Mouse (Mus musculus): ENCODE data around the gene Syn2. TPM values are rescaled to one million over a fixed set of nuclear protein-coding genes. Genes with fewer than 3 reads are reported as not detected.

The Syn2 gene
- total and polyA plus RNA-seq, 3 experiments, result 0.16 TPM; not detected in 2

DNA sequence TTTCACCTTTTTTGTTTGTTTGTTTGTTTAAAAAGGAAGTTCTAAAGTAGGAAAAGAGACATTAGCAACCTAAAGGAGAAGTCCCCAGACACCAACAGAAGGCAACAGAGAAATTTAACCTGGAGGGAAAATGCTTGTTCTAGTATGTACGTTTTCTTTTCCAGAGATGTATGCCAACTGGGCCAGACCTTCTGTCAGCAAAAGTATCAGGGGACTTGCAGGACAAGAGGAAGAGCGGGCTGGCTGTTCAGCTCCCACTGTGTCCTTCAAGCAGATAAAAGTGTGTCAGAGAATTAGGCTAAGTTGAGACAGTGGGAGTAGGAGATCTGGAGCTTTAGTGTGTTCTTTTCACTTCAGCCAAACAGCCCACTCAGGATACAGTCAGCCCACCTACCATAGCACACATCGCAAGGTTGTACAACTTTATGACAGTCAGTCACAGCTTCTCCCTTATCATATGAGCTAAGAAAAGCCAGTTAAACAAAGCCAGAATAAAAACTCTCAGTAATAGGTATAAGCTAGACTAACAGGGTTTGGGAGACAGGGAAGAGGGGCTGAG lies 110.9 kb downstream of the Syn2 start:
- Histone ChIP-seq H3K9me3 (replicated peaks) (no peaks in the 10 kb centered on the region), H3K36me3 (replicated peaks) (no peaks in the 10 kb centered on the region), H3K4me3 (ENCODE audit: low read depth, low read length) (no peak overlapping the region), H3K4me1 (ENCODE audit: insufficient read depth, low read depth, low read length) (no peaks in the 10 kb centered on the region), H3K27me3 (ENCODE audit: insufficient read depth, low read length) (peaks cover 16% of the 10 kb centered on the region)
- DNase-seq (ENCODE audit: low spot score) (no peak), ATAC-seq (ENCODE audit: extremely low read depth, insufficient number of reproducible peaks, low FRiP score, poor library complexity, severe bottlenecking) (no peak)
- TF ChIP-seq CTCF (IDR thresholded peaks at IDR 0.05; ENCODE audit: low read depth, low read length), result no peak
- TF ChIP-seq TAL1 (conservative IDR thresholded peaks at IDR 0.05; ENCODE audit: low read depth, low read length), result no peak
- no peak for TF ChIP-seq GATA2 (IDR thresholded peaks at IDR 0.05; ENCODE audit: borderline replicate concordance, low read depth, low read length)
- TF ChIP-seq GATA1 (IDR thresholded peaks at IDR 0.05; ENCODE audit: borderline replicate concordance, low read length), result no peak
- no peak for TF ChIP-seq POLR2AphosphoS5 (IDR thresholded peaks at IDR 0.05; ENCODE audit: insufficient replicate concordance, low read depth, low read length)

- H3K4me1 ChIP-seq (ENCODE audit: insufficient read depth, low read depth, low read length), result no peaks in the 10 kb centered on the region
- H3K9me3 ChIP-seq (replicated peaks), result no peaks in the 10 kb centered on the region
- TF ChIP-seq GATA1 (IDR thresholded peaks at IDR 0.05; ENCODE audit: borderline replicate concordance, low read length), result no peak
- TF ChIP-seq GATA2 (IDR thresholded peaks at IDR 0.05; ENCODE audit: borderline replicate concordance, low read depth, low read length), result no peak
- TF ChIP-seq CTCF (IDR thresholded peaks at IDR 0.05; ENCODE audit: low read depth, low read length), result no peak
- no peak for TF ChIP-seq TAL1 (conservative IDR thresholded peaks at IDR 0.05; ENCODE audit: low read depth, low read length)
- no peak for TF ChIP-seq POLR2AphosphoS5 (IDR thresholded peaks at IDR 0.05; ENCODE audit: insufficient replicate concordance, low read depth, low read length)
- peaks cover 16% of the 10 kb centered on the region for H3K27me3 ChIP-seq (ENCODE audit: insufficient read depth, low read length)
- H3K36me3 ChIP-seq (replicated peaks), result no peaks in the 10 kb centered on the region
- no peak overlapping the region for H3K4me3 ChIP-seq (ENCODE audit: low read depth, low read length)
- ATAC-seq (ENCODE audit: extremely low read depth, insufficient number of reproducible peaks, low FRiP score, poor library complexity, severe bottlenecking) (no peak), DNase-seq (ENCODE audit: low spot score) (no peak)
Measured at GRCm38 (mm10) chr6:115251531-115251985, 116.9 kb downstream of the Syn2 start.

DNA sequence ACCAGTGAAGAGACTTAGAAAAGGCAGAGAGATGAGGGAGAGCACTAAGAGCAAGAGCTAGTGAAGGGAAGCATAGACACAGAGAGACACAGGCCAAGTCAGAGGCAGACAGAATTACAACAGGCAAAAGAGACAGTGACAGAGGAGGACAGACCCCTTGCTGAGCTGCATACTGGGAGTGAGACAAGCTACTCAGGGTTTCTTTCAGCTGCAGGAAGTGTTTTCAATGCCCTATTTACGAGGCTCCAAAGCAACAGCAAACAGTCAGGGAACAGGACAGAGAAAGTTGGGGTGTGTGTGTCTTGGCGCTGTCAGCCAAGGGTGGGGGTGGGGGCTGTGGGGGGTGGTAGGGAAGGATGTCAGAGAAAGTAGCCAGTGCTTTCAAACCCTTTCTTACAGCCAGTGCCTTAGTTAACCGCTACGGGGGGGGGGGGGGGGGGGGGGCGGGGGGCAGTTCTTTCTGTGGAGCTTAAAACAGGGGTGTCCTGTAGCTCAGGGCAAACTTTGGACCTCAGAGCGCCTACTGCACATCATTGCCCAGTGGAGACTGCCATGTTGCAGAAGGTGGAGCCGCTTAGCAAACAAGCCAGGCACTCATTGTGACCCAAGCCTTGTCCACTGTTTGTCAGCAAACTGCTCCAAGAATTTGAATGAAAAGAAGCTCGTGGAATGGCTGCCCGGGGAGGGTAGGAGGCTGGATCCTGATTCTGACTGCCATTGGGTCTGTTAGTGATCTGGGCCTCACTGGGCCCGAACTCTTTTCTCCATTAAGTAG lies 117.6 kb downstream of the Syn2 start, which contains the start of gene Timp4:
Gene Timp4 (minus strand): TSS at position 107 of the 775 bp plus-strand sequence.
- Histone ChIP-seq H3K9me3 (replicated peaks) (no peaks in the 10 kb centered on the region), H3K4me3 (ENCODE audit: low read depth, low read length) (no peak within 1 kb of the TSS), H3K27me3 (ENCODE audit: insufficient read depth, low read length) (peaks cover 16% of the 10 kb centered on the region), H3K36me3 (replicated peaks) (no peaks in the 10 kb centered on the region), H3K4me1 (ENCODE audit: insufficient read depth, low read depth, low read length) (no peaks in the 10 kb centered on the region)
- TF ChIP-seq CTCF (IDR thresholded peaks at IDR 0.05; ENCODE audit: low read depth, low read length) (no peak), TAL1 (conservative IDR thresholded peaks at IDR 0.05; ENCODE audit: low read depth, low read length) (no peak), GATA1 (IDR thresholded peaks at IDR 0.05; ENCODE audit: borderline replicate concordance, low read length) (no peak), POLR2AphosphoS5 (IDR thresholded peaks at IDR 0.05; ENCODE audit: insufficient replicate concordance, low read depth, low read length) (no peak), GATA2 (IDR thresholded peaks at IDR 0.05; ENCODE audit: borderline replicate concordance, low read depth, low read length) (no peak)
- ATAC-seq (ENCODE audit: extremely low read depth, insufficient number of reproducible peaks, low FRiP score, poor library complexity, severe bottlenecking), result no peak
- DNase-seq (ENCODE audit: low spot score), result no peak

GRCm38 (mm10) chr6:115255171-115255570 lies 120.5 kb downstream of the Syn2 start:
- DNase-seq (ENCODE audit: low spot score) (no peak), ATAC-seq (ENCODE audit: extremely low read depth, insufficient number of reproducible peaks, low FRiP score, poor library complexity, severe bottlenecking) (no peak)
- no peaks in the 10 kb centered on the region for H3K9me3 ChIP-seq (replicated peaks)
- TF ChIP-seq POLR2AphosphoS5 (IDR thresholded peaks at IDR 0.05; ENCODE audit: insufficient replicate concordance, low read depth, low read length), result no peak
- H3K36me3 ChIP-seq (replicated peaks), result no peaks in the 10 kb centered on the region
- H3K27me3 ChIP-seq (ENCODE audit: insufficient read depth, low read length), result peaks cover 7% of the 10 kb centered on the region; the same call in 1 of the 2 replicates
- no peaks in the 10 kb centered on the region for H3K4me1 ChIP-seq (ENCODE audit: insufficient read depth, low read depth, low read length)
- H3K4me3 ChIP-seq (ENCODE audit: low read depth, low read length), result no peak overlapping the region

DNA sequence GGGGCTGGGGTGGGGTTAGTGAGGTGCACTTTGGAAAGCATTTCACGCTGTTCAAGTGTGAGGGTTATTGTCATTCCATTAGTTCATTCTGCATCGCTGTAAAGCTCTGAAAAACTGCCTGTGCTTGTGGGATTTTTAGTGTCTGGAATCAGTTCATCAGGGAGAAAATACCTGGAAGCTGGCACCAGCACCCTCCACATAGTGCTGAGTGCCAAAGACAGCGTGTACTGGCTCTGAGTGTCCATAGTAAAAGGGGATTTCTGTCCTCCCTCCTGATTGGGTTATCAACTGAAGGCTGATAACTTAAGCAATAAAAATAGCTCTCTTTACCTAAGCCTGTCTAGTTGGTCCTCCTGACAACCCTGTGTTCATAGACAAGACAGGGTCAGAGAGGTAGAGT lies 125.8 kb downstream of the Syn2 start:
- no peaks in the 10 kb centered on the region for H3K4me1 ChIP-seq (ENCODE audit: insufficient read depth, low read depth, low read length)
- ATAC-seq (ENCODE audit: extremely low read depth, insufficient number of reproducible peaks, low FRiP score, poor library complexity, severe bottlenecking) (no peak), DNase-seq (ENCODE audit: low spot score) (no peak)
- TF ChIP-seq GATA1 (IDR thresholded peaks at IDR 0.05; ENCODE audit: borderline replicate concordance, low read length) (no peak), TAL1 (conservative IDR thresholded peaks at IDR 0.05; ENCODE audit: low read depth, low read length) (no peak), GATA2 (IDR thresholded peaks at IDR 0.05; ENCODE audit: borderline replicate concordance, low read depth, low read length) (no peak), POLR2AphosphoS5 (IDR thresholded peaks at IDR 0.05; ENCODE audit: insufficient replicate concordance, low read depth, low read length) (no peak), CTCF (IDR thresholded peaks at IDR 0.05; ENCODE audit: low read depth, low read length) (no peak)
- H3K9me3 ChIP-seq (replicated peaks), result no peaks in the 10 kb centered on the region
- peaks cover 7% of the 10 kb centered on the region; the same call in 1 of the 2 replicates for H3K27me3 ChIP-seq (ENCODE audit: insufficient read depth, low read length)
- H3K36me3 ChIP-seq (replicated peaks), result no peaks in the 10 kb centered on the region
- H3K4me3 ChIP-seq (ENCODE audit: low read depth, low read length), result no peak overlapping the region

- peaks cover 7% of the 10 kb centered on the region; the same call in 1 of the 2 replicates for H3K27me3 ChIP-seq (ENCODE audit: insufficient read depth, low read length)
- ATAC-seq (ENCODE audit: extremely low read depth, insufficient number of reproducible peaks, low FRiP score, poor library complexity, severe bottlenecking), result no peak
- no peaks in the 10 kb centered on the region for H3K4me1 ChIP-seq (ENCODE audit: insufficient read depth, low read depth, low read length)
- DNase-seq (ENCODE audit: low spot score), result no peak
- no peaks in the 10 kb centered on the region for H3K36me3 ChIP-seq (replicated peaks)
- TF ChIP-seq POLR2AphosphoS5 (IDR thresholded peaks at IDR 0.05; ENCODE audit: insufficient replicate concordance, low read depth, low read length), result no peak
- no peak for TF ChIP-seq CTCF (IDR thresholded peaks at IDR 0.05; ENCODE audit: low read depth, low read length)
- TF ChIP-seq TAL1 (conservative IDR thresholded peaks at IDR 0.05; ENCODE audit: low read depth, low read length), result no peak
- TF ChIP-seq GATA2 (IDR thresholded peaks at IDR 0.05; ENCODE audit: borderline replicate concordance, low read depth, low read length), result no peak
- TF ChIP-seq GATA1 (IDR thresholded peaks at IDR 0.05; ENCODE audit: borderline replicate concordance, low read length), result no peak
- H3K9me3 ChIP-seq (replicated peaks), result no peaks in the 10 kb centered on the region
- no peak overlapping the region for H3K4me3 ChIP-seq (ENCODE audit: low read depth, low read length)
Measured at GRCm38 (mm10) chr6:115266791-115267190, 132.1 kb downstream of the Syn2 start.

Data from G1E (cell line).